Mouse (Mus musculus) kidney, adult 2 months (tissue): ENCODE data around the gene Pitpnm1. TPM values are rescaled to one million over a fixed set of nuclear protein-coding genes. Genes with fewer than 3 reads are reported as not detected.

ENCODE experiments used
- DNase-seq: peaks from one replicate; pipeline ENCODE4 v3.0.0; 2021
- H3K27ac ChIP-seq: fragments of 200-500 bp; 2 replicates; pipeline ENCODE4 v1.5.1; 2012; ENCODE audit warnings: low read depth, low read length, control low read depth, inconsistent platforms; ENCODE audit not compliant: insufficient read depth
- H3K27me3 ChIP-seq: fragments of 200-500 bp; replicated peaks from 2 replicates; pipeline ENCODE4 v1.6.1; 2012; ENCODE audit warnings: mild to moderate bottlenecking, moderate library complexity, low read length, inconsistent platforms; ENCODE audit not compliant: control insufficient read depth, insufficient read depth
- H3K36me3 ChIP-seq: fragments of 200-500 bp; 2 replicates; pipeline ENCODE4 v1.6.1; 2012; ENCODE audit warnings: mild to moderate bottlenecking, moderate library complexity, low read length, inconsistent platforms; ENCODE audit not compliant: control insufficient read depth, insufficient read depth
- H3K4me1 ChIP-seq: fragments of 200-500 bp; 2 replicates; pipeline ENCODE4 v1.6.1; 2011; ENCODE audit warnings: low read length; ENCODE audit not compliant: control insufficient read depth, insufficient read depth
- H3K4me3 ChIP-seq: fragments of 200-500 bp; 2 replicates; pipeline ENCODE4 v1.5.1; 2011; ENCODE audit warnings: mild to moderate bottlenecking, low read depth, low read length, control low read depth; ENCODE audit not compliant: insufficient read depth
- CTCF ChIP-seq: fragments of 200-500 bp; conservative IDR thresholded peaks from 2 replicates; pipeline ENCODE4 v1.5.1; 2011; ENCODE audit warnings: low read depth, mild to moderate bottlenecking, control low read depth, low read length, moderate library complexity, mixed read lengths; ENCODE audit not compliant: insufficient read depth, insufficient read length
- POLR2A ChIP-seq: fragments of 200-500 bp; IDR thresholded peaks from one replicate; pipeline ENCODE4 v1.6.1; 2011; ENCODE audit warnings: low read depth, low read length, control low read depth
- WGBS: fragments of 180-500 bp; shearing (Covaris S2); methylation state at CpG from one replicate; pipeline ENCODE4 v1.1.7; 2018; 5-methylcytosine and 5-hydroxymethylcytosine counted together
- polyA plus RNA-seq: library from polyadenylated mRNA; depleted of rRNA; stranded (reverse); fragments of >200 nt; gene quantifications from 2 replicates; pipeline ENCODE4 v1.2.3, GENCODE M21; 2012

Pitpnm1 gene
- polyA plus RNA-seq, 1 experiment = 46.3 TPM

GRCm38 (mm10) chr19:4080511-4081009, 19.2 kb upstream of the Pitpnm1 start:
- Histone ChIP-seq H3K36me3 (no peaks in the 10 kb centered on the region), H3K4me1 (peaks cover 5% of the 10 kb centered on the region), H3K27me3 (no peaks in the 10 kb centered on the region), H3K4me3 (no peak overlapping the region), H3K27ac (no peak overlapping the region)
- peak; percentile 71 for DNase-seq
- 53% methylated on average over 8 of the region's 8 CpGs for WGBS
- TF ChIP-seq POLR2A (no peak), CTCF (peak; percentile 45; the same call in 1 of the 2 replicates)

GRCm38 (mm10) chr19:4081394-4081793, 18.4 kb upstream of the Pitpnm1 start, which contains the start of gene Cabp2:
Cabp2 (plus strand) TSS chr19:4081578.
- DNase-seq = no peak
- Histone ChIP-seq H3K4me3 (no peak within 1 kb of the TSS), H3K36me3 (no peaks in the 10 kb centered on the region), H3K27ac (no peak within 1 kb of the TSS), H3K27me3 (no peaks in the 10 kb centered on the region), H3K4me1 (no peaks in the 10 kb centered on the region; the same call in 1 of the 2 replicates)
- WGBS = 56% methylated on average over 3 of the region's 3 CpGs
- no peak for TF ChIP-seq CTCF
- no peak for TF ChIP-seq POLR2A

- H3K27me3 ChIP-seq = no peaks in the 10 kb centered on the region
- no peaks in the 10 kb centered on the region; the same call in 1 of the 2 replicates for H3K4me1 ChIP-seq
- H3K36me3 ChIP-seq = no peaks in the 10 kb centered on the region
- H3K27ac ChIP-seq = no peak overlapping the region
- TF ChIP-seq POLR2A (no peak), CTCF (no peak)
- H3K4me3 ChIP-seq = no peak overlapping the region
- no peak for DNase-seq
- WGBS = 90% methylated on average over 11 of the region's 11 CpGs
Observed at GRCm38 (mm10) chr19:4082219-4082965, 17.4 kb upstream of the Pitpnm1 start.

- H3K27ac ChIP-seq = no peak overlapping the region
- no peak overlapping the region for H3K4me3 ChIP-seq
- TF ChIP-seq POLR2A = no peak
- TF ChIP-seq CTCF = no peak
- no peaks in the 10 kb centered on the region for H3K36me3 ChIP-seq
- no peaks in the 10 kb centered on the region; the same call in 1 of the 2 replicates for H3K4me1 ChIP-seq
- H3K27me3 ChIP-seq = no peaks in the 10 kb centered on the region
- DNase-seq = no peak
- WGBS = 89% methylated on average over 7 of the region's 7 CpGs
Observed at GRCm38 (mm10) chr19:4083316-4083715, 16.5 kb upstream of the Pitpnm1 start.

- Histone ChIP-seq H3K27ac (no peak overlapping the region), H3K27me3 (no peaks in the 10 kb centered on the region), H3K36me3 (no peaks in the 10 kb centered on the region), H3K4me1 (no peaks in the 10 kb centered on the region; the same call in 1 of the 2 replicates), H3K4me3 (no peak overlapping the region)
- DNase-seq = no peak
- WGBS = 63% methylated on average over 8 of the region's 8 CpGs
- TF ChIP-seq CTCF = no peak
- TF ChIP-seq POLR2A = no peak
Observed at GRCm38 (mm10) chr19:4083826-4084225, 16.0 kb upstream of the Pitpnm1 start.

GRCm38 (mm10) chr19:4084984-4085383, 14.8 kb upstream of the Pitpnm1 start:
- H3K4me1 ChIP-seq = no peaks in the 10 kb centered on the region; the same call in 1 of the 2 replicates
- WGBS = 94% methylated on average over 1 of the region's 1 CpGs
- TF ChIP-seq CTCF (peak; percentile 81), POLR2A (no peak)
- no peaks in the 10 kb centered on the region for H3K36me3 ChIP-seq
- DNase-seq = peak; percentile 69
- H3K27ac ChIP-seq = no peak overlapping the region
- no peaks in the 10 kb centered on the region for H3K27me3 ChIP-seq
- no peak overlapping the region for H3K4me3 ChIP-seq

- no peak for TF ChIP-seq POLR2A
- TF ChIP-seq CTCF = no peak
- WGBS = 89% methylated on average over 15 of the region's 15 CpGs
- no peaks in the 10 kb centered on the region for H3K27me3 ChIP-seq
Observed at GRCm38 (mm10) chr19:4086156-4086555, 13.6 kb upstream of the Pitpnm1 start.

More at GRCm38 (mm10) chr19:4086156-4086555, 13.6 kb upstream of the Pitpnm1 start:
- no peak for DNase-seq
- Histone ChIP-seq H3K27ac (no peak overlapping the region), H3K4me1 (no peaks in the 10 kb centered on the region; the same call in 1 of the 2 replicates), H3K4me3 (no peak overlapping the region), H3K36me3 (no peaks in the 10 kb centered on the region)
